Mouse (Mus musculus) layer of hippocampus, postnatal 14 days (tissue): ENCODE data around the gene Ipcef1. TPM values are rescaled to one million over a fixed set of nuclear protein-coding genes. Genes with fewer than 3 reads are reported as not detected.
"Not testable (repeated sequence)": the region's sequence is repeated elsewhere in the genome, so short reads cannot be mapped to it uniquely, and the experiment has no call there.

Experiments
- DNase-seq, 2 experiments: peaks; one replicate each; pipeline ENCODE4 v3.0.0; 2021 to 2022; ENCODE audit warnings: low spot score in 2 of 2, mixed read lengths in 1 of 2
- total RNA-seq, 2 experiments: library from RNA; stranded (reverse); gene quantifications; 2 replicates each; pipeline ENCODE4 v1.2.3; 2021

Ipcef1 gene
- total RNA-seq, 2 experiments from 2014 or later = 5.7 to 8.0 TPM

GRCm38 (mm10) chr10:7037194-7037593 is 15.1 kb downstream of the Ipcef1 start:
- no peak for DNase-seq

- no peak for DNase-seq
Observed at GRCm38 (mm10) chr10:7035547-7035946, 16.7 kb downstream of the Ipcef1 start.

GRCm38 (mm10) chr10:7033459-7033858 is 18.8 kb downstream of the Ipcef1 start:
- no peak for DNase-seq

GRCm38 (mm10) chr10:7025028-7025427 is 27.2 kb downstream of the Ipcef1 start:
- DNase-seq = no peak

- no peak for DNase-seq
Observed at GRCm38 (mm10) chr10:7020551-7020950, 31.7 kb downstream of the Ipcef1 start.

GRCm38 (mm10) chr10:7019781-7020386 is 32.4 kb downstream of the Ipcef1 start:
- no peak for DNase-seq

- no peak for DNase-seq
Observed at GRCm38 (mm10) chr10:7015199-7015598, 37.1 kb downstream of the Ipcef1 start.

GRCm38 (mm10) chr10:7010543-7010942 is 41.7 kb downstream of the Ipcef1 start:
- DNase-seq = no peak

GRCm38 (mm10) chr10:7004980-7005538 is 47.2 kb downstream of the Ipcef1 start:
- no peak for DNase-seq

- DNase-seq = not testable (repeated sequence)
Observed at GRCm38 (mm10) chr10:7003898-7004297, 48.4 kb downstream of the Ipcef1 start.

- no peak for DNase-seq
Observed at GRCm38 (mm10) chr10:6999355-6999754, 52.9 kb downstream of the Ipcef1 start.

GRCm38 (mm10) chr10:6998576-6999250 is 53.6 kb downstream of the Ipcef1 start:
- DNase-seq = no peak

GRCm38 (mm10) chr10:6996895-6997294 is 55.4 kb downstream of the Ipcef1 start:
- DNase-seq = no peak

- no peak for DNase-seq
Observed at GRCm38 (mm10) chr10:6988555-6988954, 63.7 kb downstream of the Ipcef1 start.

GRCm38 (mm10) chr10:6987399-6988098 is 64.7 kb downstream of the Ipcef1 start:
- no peak for DNase-seq

- DNase-seq = no peak
Observed at GRCm38 (mm10) chr10:6986246-6986645, 66.0 kb downstream of the Ipcef1 start.

- no peak for DNase-seq
Observed at GRCm38 (mm10) chr10:6983431-6983830, 68.8 kb downstream of the Ipcef1 start.

- no peak for DNase-seq
Observed at GRCm38 (mm10) chr10:6982751-6983151, 69.5 kb downstream of the Ipcef1 start.

- DNase-seq = no peak
Observed at GRCm38 (mm10) chr10:6980236-6980635, 72.0 kb downstream of the Ipcef1 start.

- DNase-seq = no peak
Observed at GRCm38 (mm10) chr10:6979789-6980188, 72.5 kb downstream of the Ipcef1 start.

- DNase-seq = no peak
Observed at GRCm38 (mm10) chr10:6979216-6979615, 73.1 kb downstream of the Ipcef1 start.

GRCm38 (mm10) chr10:6978733-6979132 is 73.5 kb downstream of the Ipcef1 start:
- no peak for DNase-seq
